ENCODE assay signal across 11 mouse cellular contexts in the genomic region with DNA sequence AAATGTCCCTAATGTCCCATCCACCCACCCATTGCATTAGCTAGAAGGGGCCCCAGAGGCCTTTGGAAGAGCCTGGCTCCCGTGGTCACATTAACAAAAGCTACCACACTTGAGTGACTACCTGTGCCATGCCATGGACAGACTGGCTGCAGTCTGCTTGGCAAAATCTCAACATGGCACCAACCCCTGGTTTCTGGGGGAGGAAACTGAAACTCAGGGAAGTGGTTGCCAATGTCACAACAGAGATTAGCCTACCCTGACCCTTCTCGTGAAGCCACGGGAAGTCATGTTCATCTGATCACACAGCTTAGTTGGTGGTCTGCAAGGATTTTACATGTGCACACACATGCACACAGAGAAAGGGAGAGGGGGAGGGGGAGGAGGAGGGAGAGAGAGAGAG. TPM values are rescaled to one million over a fixed set of nuclear protein-coding genes. Genes with fewer than 3 reads are reported as not detected.
"Had no signal": no experiment of that assay in that cellular context is flagged by ENCODE, and none has a peak within 500 bp of the region (broad histone marks: within the 10 kb centered on the region; RNA-seq: fewer than 3 reads in every experiment).

No protein-coding gene starts in this region.

- ATAC-seq: midbrain, embryonic 13.5 days; midbrain, embryonic 16.5 days had no signal

- H3K9ac ChIP-seq: kidney, embryonic 15.5 days; liver, embryonic 15.5 days; lung, embryonic 15.5 days; midbrain, embryonic 13.5 days; neural tube, embryonic 13.5 days had no signal

- H3K4me1 ChIP-seq: liver, embryonic 15.5 days; midbrain, embryonic 13.5 days; neural tube, embryonic 13.5 days had no signal

- H3K4me3 ChIP-seq: kidney, embryonic 15.5 days; left cerebral cortex, adult 2 months; liver, embryonic 15.5 days; lung, embryonic 15.5 days; midbrain, embryonic 13.5 days; myocyte; neural tube, embryonic 13.5 days had no signal

- H3K27me3 ChIP-seq: kidney, embryonic 15.5 days; liver, embryonic 15.5 days; lung, embryonic 15.5 days; midbrain, embryonic 13.5 days; neural tube, embryonic 13.5 days had no signal

- H3K27ac ChIP-seq: kidney, embryonic 15.5 days; left cerebral cortex, adult 2 months; liver, embryonic 15.5 days; lung, embryonic 15.5 days; midbrain, embryonic 13.5 days; neural tube, embryonic 13.5 days had no signal

- H3K9me3 ChIP-seq: kidney, embryonic 15.5 days; liver, embryonic 15.5 days; lung, embryonic 15.5 days; midbrain, embryonic 13.5 days; neural tube, embryonic 13.5 days had no signal

- H3K4me2 ChIP-seq: kidney, embryonic 15.5 days; liver, embryonic 11.5 days; liver, embryonic 15.5 days; lung, embryonic 15.5 days; midbrain, embryonic 13.5 days; neural tube, embryonic 13.5 days had no signal

- H3K36me3 ChIP-seq: kidney, embryonic 15.5 days; liver, embryonic 15.5 days; lung, embryonic 15.5 days; midbrain, embryonic 13.5 days; neural tube, embryonic 13.5 days had no signal

RNA-seq across cellular contexts. Expression of a gene that starts 29.9 kb away (rescaled TPM):
- total RNA-seq: monocyte, adult 5-6 weeks; neutrophil, adult 5-6 weeks had no signal
